Mouse (Mus musculus) c-Kit-negative CD71-positive TER-119-positive erythroid progenitor cells, embryonic 14.5 days (primary cell): ENCODE measurements around the gene Lpar5.

Source experiments
- DNase-seq: peaks from one replicate; pipeline ENCODE4 v3.0.0-alpha.2; 2013; ENCODE audit warnings: low read depth, low spot score

Lpar5 gene

DNA sequence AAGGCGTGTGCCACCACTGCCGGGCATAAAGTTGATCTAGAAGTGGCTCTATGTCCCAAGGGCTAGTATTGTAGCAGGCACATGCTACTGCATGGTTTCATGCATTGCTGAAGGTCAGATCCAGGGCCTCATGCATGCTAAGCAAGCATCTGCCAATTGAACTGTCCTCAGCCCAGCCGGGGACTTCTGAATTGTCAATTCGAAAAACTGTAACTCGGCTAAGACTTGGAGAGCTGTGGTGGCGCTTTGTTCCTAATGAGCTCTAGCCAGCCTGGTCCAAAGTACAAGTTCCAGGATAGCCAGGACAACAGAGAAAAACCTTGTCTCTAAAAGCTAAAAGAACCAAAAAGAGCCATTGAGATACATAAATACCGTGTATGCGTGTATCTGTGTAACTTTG lies 51.7 kb downstream of the Lpar5 start:
- no peak for DNase-seq

- DNase-seq: no peak
These were observed 61.0 kb downstream of the Lpar5 start for GRCm38 (mm10) chr6:125128724-125129123.

DNA sequence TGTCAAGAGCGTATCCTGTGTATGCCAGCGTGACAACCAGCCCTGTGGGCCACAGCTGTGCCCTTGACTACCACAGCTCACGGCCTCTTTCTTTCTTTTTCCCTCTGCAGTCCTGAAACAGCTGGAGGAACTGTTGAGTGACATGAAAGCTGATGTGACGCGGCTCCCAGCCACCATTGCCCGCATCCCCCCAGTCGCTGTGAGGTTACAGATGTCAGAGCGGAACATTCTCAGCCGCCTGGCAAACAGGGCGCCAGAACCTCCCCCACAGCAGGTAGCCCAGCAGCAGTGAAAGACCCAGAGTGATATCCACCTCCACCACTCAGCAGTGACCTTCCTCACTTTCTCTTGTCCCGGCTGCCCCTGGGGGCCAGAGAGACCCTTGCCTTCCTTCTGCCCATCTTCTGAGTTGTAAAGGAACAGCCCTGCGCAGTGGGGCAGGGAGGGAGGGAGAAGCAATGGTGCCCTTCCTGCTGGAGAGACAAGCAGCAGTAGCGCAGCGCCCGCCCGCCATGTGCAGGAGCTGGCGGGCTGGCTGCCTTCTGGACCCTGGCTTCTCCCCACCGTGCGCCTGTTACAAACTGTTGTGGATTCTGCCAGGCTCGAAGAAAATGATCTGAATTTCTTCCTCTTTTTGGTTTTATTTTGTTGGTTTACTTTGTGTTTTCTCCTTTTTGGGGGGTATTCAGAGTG lies 62.1 kb downstream of the Lpar5 start:
- no peak for DNase-seq

DNA sequence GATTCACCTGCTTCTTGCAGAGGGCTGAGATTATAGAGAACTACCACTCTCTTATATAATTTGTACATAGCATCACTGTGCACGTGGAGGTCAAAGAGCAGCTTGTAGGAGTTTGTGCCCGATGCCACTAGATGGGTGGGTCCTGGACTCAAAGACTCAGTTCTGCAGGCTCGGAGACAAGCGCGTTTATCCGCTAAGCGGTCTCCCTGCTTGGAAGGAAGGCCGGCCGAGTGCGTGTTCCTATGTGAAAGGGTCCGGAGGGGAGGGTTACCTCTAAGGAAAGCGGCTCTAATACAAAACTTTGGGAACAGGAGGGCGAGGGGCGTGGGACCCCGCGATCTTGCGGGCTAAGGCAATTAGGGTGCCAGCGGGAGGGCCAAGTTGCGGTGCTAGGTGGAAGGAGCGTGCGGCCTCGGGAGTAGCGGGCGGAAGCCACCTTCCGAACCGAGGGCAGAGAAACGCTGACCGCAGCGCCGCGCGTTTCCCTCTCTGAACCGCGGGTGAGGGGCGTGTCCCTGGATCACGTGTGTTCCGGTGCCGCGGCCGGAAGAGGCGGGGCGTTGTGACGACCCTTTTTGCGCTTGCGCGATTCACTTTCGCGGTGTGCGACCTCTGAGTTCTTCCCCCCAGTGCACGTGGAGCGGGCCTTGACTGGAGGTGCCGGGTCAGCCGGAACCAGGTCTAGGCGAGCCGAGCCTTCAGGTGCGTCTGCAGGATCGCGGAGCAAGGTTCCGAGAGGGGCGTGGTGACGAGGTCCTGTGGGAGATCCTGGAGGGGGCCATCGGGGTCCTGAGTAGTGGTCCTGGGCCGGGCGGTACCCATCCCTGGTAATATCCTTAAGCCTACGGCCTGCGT lies 63.8 kb downstream of the Lpar5 start, which contains the start of gene Nop2:
TSS of gene Nop2 (plus strand) at position 608 of the 855 bp plus-strand sequence.
- peak; percentile 84 for DNase-seq
